ENCODE assay signal across 9 mouse cellular contexts in the genomic region with DNA sequence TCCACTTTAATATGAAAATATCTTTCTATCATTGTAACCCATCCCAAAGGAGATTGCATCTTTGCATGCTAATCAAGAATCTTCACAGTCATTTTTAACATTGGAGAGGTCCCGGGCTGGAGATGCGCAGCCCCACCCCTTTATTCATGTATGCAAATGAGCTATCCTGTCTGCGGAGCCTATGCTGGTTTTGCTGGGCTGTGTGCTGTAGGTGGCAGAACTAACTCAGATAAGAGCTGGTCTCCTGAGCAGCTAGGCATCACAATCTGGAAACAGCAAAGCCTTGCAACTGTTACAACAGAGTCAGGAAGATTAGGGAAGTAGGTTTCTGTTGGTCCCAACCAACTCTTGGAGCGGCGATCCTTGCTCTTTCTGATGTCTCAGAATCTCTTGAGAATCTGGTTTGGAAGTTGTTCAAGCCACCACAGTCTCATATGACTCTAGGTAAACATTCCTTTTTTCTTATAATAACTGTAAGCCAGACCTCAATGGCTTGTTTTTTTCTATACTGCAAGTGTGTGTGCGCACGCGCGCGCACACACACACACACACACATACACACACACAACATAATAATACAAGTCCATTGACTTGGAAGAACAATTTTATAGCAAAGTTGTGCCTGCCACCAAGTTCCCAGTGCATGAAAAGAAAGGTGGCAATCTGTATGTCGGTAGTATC.
A peak's percentile ranks its signal among the peaks of the same experiment; 100 is the strongest.
DNase-seq lines count a peak whose midpoint lies in the region; ATAC-seq and TF ChIP-seq lines count a peak whose summit lies in the region.
"Had no signal": no experiment of that assay in that cellular context is flagged by ENCODE, and none has a peak within 500 bp of the region (broad histone marks: within the 10 kb centered on the region; RNA-seq: fewer than 3 reads in every experiment).

No protein-coding gene starts in this region.

- H3K36me3 ChIP-seq in intestine, postnatal 0 days (ENCODE audit: control insufficient read depth, insufficient read depth), result no peaks in the 10 kb centered on the region
- no peaks in the 10 kb centered on the region for H3K36me3 ChIP-seq in intestine, embryonic 16.5 days (ENCODE audit: control insufficient read depth, insufficient read depth, low read length)
- no peaks in the 10 kb centered on the region for H3K36me3 ChIP-seq in forebrain, embryonic 12.5 days (replicated peaks)
- H3K36me3 ChIP-seq in midbrain, embryonic 12.5 days, result no peaks in the 10 kb centered on the region
- H3K36me3 ChIP-seq: G1E had no signal

- WGBS in intestine, postnatal 0 days, result 67% methylated on average over 11 of the region's 11 CpGs
- WGBS in intestine, embryonic 16.5 days, result 69% methylated on average over 11 of the region's 11 CpGs
- WGBS in forebrain, embryonic 12.5 days, result 69% methylated on average over 11 of the region's 11 CpGs
- WGBS in midbrain, embryonic 12.5 days, result 66% methylated on average over 11 of the region's 11 CpGs

- DNase-seq in kidney, postnatal 36 days, result peak; percentile 25 to 29
- DNase-seq in yolk sac, embryonic 10.5 days (ENCODE audit: low spot score), result peak; percentile 9
- no peak for DNase-seq in gastrocnemius, postnatal 25 days
- DNase-seq in thymus, postnatal 10 days (ENCODE audit: low spot score in 2 of 2), result no peak

- H3K27ac ChIP-seq in intestine, postnatal 0 days (ENCODE audit: low read depth, low read length), result no peak overlapping the region
- no peak overlapping the region for H3K27ac ChIP-seq in intestine, embryonic 16.5 days (ENCODE audit: low read length)
- no peak overlapping the region for H3K27ac ChIP-seq in forebrain, embryonic 12.5 days
- H3K27ac ChIP-seq in midbrain, embryonic 12.5 days (replicated peaks), result no peak overlapping the region

- no peak overlapping the region for H3K4me2 ChIP-seq in intestine, postnatal 0 days (replicated peaks; ENCODE audit: low read depth)
- no peak overlapping the region for H3K4me2 ChIP-seq in intestine, embryonic 16.5 days (ENCODE audit: low read depth, low read length)
- H3K4me2 ChIP-seq in forebrain, embryonic 12.5 days, result no peak overlapping the region
- H3K4me2 ChIP-seq in midbrain, embryonic 12.5 days (replicated peaks), result no peak overlapping the region

- no peak overlapping the region for H3K4me3 ChIP-seq in intestine, postnatal 0 days (ENCODE audit: low read depth, low read length)
- no peak overlapping the region for H3K4me3 ChIP-seq in intestine, embryonic 16.5 days (ENCODE audit: low read length)
- no peak overlapping the region for H3K4me3 ChIP-seq in forebrain, embryonic 12.5 days (replicated peaks)
- H3K4me3 ChIP-seq in midbrain, embryonic 12.5 days, result no peak overlapping the region

- H3K9ac ChIP-seq in intestine, postnatal 0 days (ENCODE audit: low read depth, low read length), result no peak overlapping the region
- H3K9ac ChIP-seq in intestine, embryonic 16.5 days (ENCODE audit: low read depth, low read length), result no peak overlapping the region
- no peak overlapping the region for H3K9ac ChIP-seq in forebrain, embryonic 12.5 days
- H3K9ac ChIP-seq in midbrain, embryonic 12.5 days (replicated peaks), result no peak overlapping the region

- no peaks in the 10 kb centered on the region for H3K4me1 ChIP-seq in intestine, postnatal 0 days (replicated peaks; ENCODE audit: control insufficient read depth, insufficient read depth, low read length)
- H3K4me1 ChIP-seq in intestine, embryonic 16.5 days (ENCODE audit: control insufficient read depth, insufficient read depth, low read length), result no peaks in the 10 kb centered on the region
- 0 out of 2 replicates have a peak, but pooled peaks cover 5% of the 10 kb centered on the region for H3K4me1 ChIP-seq in forebrain, embryonic 12.5 days
- peaks cover 5% of the 10 kb centered on the region; the same call in 1 of the 2 replicates for H3K4me1 ChIP-seq in midbrain, embryonic 12.5 days

- ATAC-seq in intestine, postnatal 0 days, result no peak
- ATAC-seq in intestine, embryonic 16.5 days, result no peak
- peak; percentile 88 for ATAC-seq in forebrain, embryonic 12.5 days (ENCODE audit: low FRiP score)
- peak; percentile 89 for ATAC-seq in midbrain, embryonic 12.5 days (ENCODE audit: low FRiP score, low read depth)

- H3K27me3 ChIP-seq in intestine, postnatal 0 days (replicated peaks; ENCODE audit: control insufficient read depth, insufficient read depth, low read length), result no peaks in the 10 kb centered on the region
- no peaks in the 10 kb centered on the region for H3K27me3 ChIP-seq in intestine, embryonic 16.5 days (replicated peaks; ENCODE audit: control insufficient read depth, insufficient read depth, low read length)
- 0 out of 2 replicates have a peak, but pooled peaks cover 4% of the 10 kb centered on the region for H3K27me3 ChIP-seq in forebrain, embryonic 12.5 days
- no peaks in the 10 kb centered on the region for H3K27me3 ChIP-seq in midbrain, embryonic 12.5 days

- TF ChIP-seq CTCF in intestine, postnatal 0 days (IDR thresholded peaks at IDR 0.05; ENCODE audit: low read depth), result peak; percentile 57

- no peaks in the 10 kb centered on the region for H3K9me3 ChIP-seq in intestine, postnatal 0 days (ENCODE audit: control insufficient read depth)
- no peaks in the 10 kb centered on the region for H3K9me3 ChIP-seq in intestine, embryonic 16.5 days (ENCODE audit: control insufficient read depth, low read length)
- H3K9me3 ChIP-seq in forebrain, embryonic 12.5 days, result no peaks in the 10 kb centered on the region
- no peaks in the 10 kb centered on the region for H3K9me3 ChIP-seq in midbrain, embryonic 12.5 days
- H3K9me3 ChIP-seq: G1E had no signal

Comparison
In these comparisons a context has a peak if more than half of its experiments do, and no peak if none do; other contexts are left out.
1. ATAC-seq: peak in forebrain, embryonic 12.5 days (single experiment) and midbrain, embryonic 12.5 days (single experiment); none in intestine, postnatal 0 days (single experiment) and intestine, embryonic 16.5 days (single experiment).
2. DNase-seq: peak in kidney, postnatal 36 days (2 of 2) and yolk sac, embryonic 10.5 days (single experiment); none in gastrocnemius, postnatal 25 days (single experiment) and thymus, postnatal 10 days (0 of 2).